Mouse (Mus musculus): ENCODE data around the gene Slc48a1.

GRCm38 (mm10) chr15:97745331-97745730 lies 33.0 kb upstream of the Slc48a1 start:
- no peak for TF ChIP-seq CTCF (IDR thresholded peaks at IDR 0.05; ENCODE audit: extremely low read depth, insufficient read length, insufficient replicate concordance, low read depth, low read length)
- TF ChIP-seq POLR2A (IDR thresholded peaks at IDR 0.05; ENCODE audit: low read depth, low read length), result no peak

All from small intestine, adult 2 months (tissue).